Mouse (Mus musculus): ENCODE data around the gene Maml3. TPM values are rescaled to one million over a fixed set of nuclear protein-coding genes. Genes with fewer than 3 reads are reported as not detected.

The Maml3 gene
- polyA plus RNA-seq, 1 experiment from 2014 or later: 9.2 TPM

- no peak for ATAC-seq (ENCODE audit: low FRiP score, low read depth)
- Histone ChIP-seq H3K4me3 (no peak overlapping the region), H3K4me2 (replicated peaks) (no peak overlapping the region), H3K9me3 (no peaks in the 10 kb centered on the region), H3K27ac (no peak overlapping the region), H3K4me1 (peaks cover 5% of the 10 kb centered on the region), H3K27me3 (replicated peaks) (no peaks in the 10 kb centered on the region), H3K9ac (no peak overlapping the region), H3K36me3 (no peaks in the 10 kb centered on the region)
- 91% methylated on average over 4 of the region's 4 CpGs for WGBS
Measured at GRCm38 (mm10) chr3:51647356-51647755, 457.5 kb downstream of the Maml3 start.

GRCm38 (mm10) chr3:51646301-51646700 is 458.6 kb downstream of the Maml3 start:
- Histone ChIP-seq H3K27ac (no peak overlapping the region), H3K9me3 (no peaks in the 10 kb centered on the region), H3K4me1 (peaks cover 3% of the 10 kb centered on the region; the same call in 1 of the 2 replicates), H3K4me3 (no peak overlapping the region), H3K27me3 (replicated peaks) (no peaks in the 10 kb centered on the region), H3K36me3 (no peaks in the 10 kb centered on the region), H3K4me2 (replicated peaks) (no peak overlapping the region), H3K9ac (no peak overlapping the region)
- 86% methylated on average over 10 of the region's 10 CpGs for WGBS
- ATAC-seq (ENCODE audit: low FRiP score, low read depth): no peak

- H3K4me2 ChIP-seq (replicated peaks): no peak overlapping the region
- no peak overlapping the region for H3K27ac ChIP-seq
- WGBS: 89% methylated on average over 6 of the region's 6 CpGs
- H3K36me3 ChIP-seq: no peaks in the 10 kb centered on the region
- no peak overlapping the region for H3K9ac ChIP-seq
- ATAC-seq (ENCODE audit: low FRiP score, low read depth): no peak
- no peak overlapping the region for H3K4me3 ChIP-seq
- H3K27me3 ChIP-seq (replicated peaks): no peaks in the 10 kb centered on the region
- H3K9me3 ChIP-seq: no peaks in the 10 kb centered on the region
- H3K4me1 ChIP-seq: peaks cover 3% of the 10 kb centered on the region; the same call in 1 of the 2 replicates
Measured at GRCm38 (mm10) chr3:51645484-51645883, 459.4 kb downstream of the Maml3 start.

- H3K27me3 ChIP-seq (replicated peaks): no peaks in the 10 kb centered on the region
- H3K36me3 ChIP-seq: no peaks in the 10 kb centered on the region
- H3K9me3 ChIP-seq: 0 out of 2 replicates have a peak, but pooled peaks cover 4% of the 10 kb centered on the region
- H3K4me1 ChIP-seq: no peaks in the 10 kb centered on the region
- H3K27ac ChIP-seq: no peak overlapping the region
- H3K9ac ChIP-seq: no peak overlapping the region
- no peak for ATAC-seq (ENCODE audit: low FRiP score, low read depth)
- no peak overlapping the region for H3K4me2 ChIP-seq (replicated peaks)
- WGBS: 93% methylated on average over 6 of the region's 6 CpGs
- H3K4me3 ChIP-seq: no peak overlapping the region
Measured at GRCm38 (mm10) chr3:51638260-51638659, 466.6 kb downstream of the Maml3 start.

GRCm38 (mm10) chr3:51637326-51637725 is 467.6 kb downstream of the Maml3 start:
- Histone ChIP-seq H3K27ac (no peak overlapping the region), H3K27me3 (replicated peaks) (no peaks in the 10 kb centered on the region), H3K4me3 (no peak overlapping the region), H3K9ac (no peak overlapping the region), H3K4me1 (no peaks in the 10 kb centered on the region), H3K9me3 (0 out of 2 replicates have a peak, but pooled peaks cover 5% of the 10 kb centered on the region), H3K36me3 (no peaks in the 10 kb centered on the region), H3K4me2 (replicated peaks) (no peak overlapping the region)
- 94% methylated on average over 6 of the region's 6 CpGs for WGBS
- ATAC-seq (ENCODE audit: low FRiP score, low read depth): no peak

- no peak overlapping the region for H3K4me2 ChIP-seq (replicated peaks)
- no peaks in the 10 kb centered on the region for H3K36me3 ChIP-seq
- no peak overlapping the region for H3K4me3 ChIP-seq
- 0 out of 2 replicates have a peak, but pooled peaks cover 5% of the 10 kb centered on the region for H3K9me3 ChIP-seq
- no peaks in the 10 kb centered on the region for H3K4me1 ChIP-seq
- H3K9ac ChIP-seq: no peak overlapping the region
- WGBS: 92% methylated on average over 20 of the region's 20 CpGs
- no peak overlapping the region for H3K27ac ChIP-seq
- no peaks in the 10 kb centered on the region for H3K27me3 ChIP-seq (replicated peaks)
- ATAC-seq (ENCODE audit: low FRiP score, low read depth): no peak
Measured at GRCm38 (mm10) chr3:51636700-51637099, 468.2 kb downstream of the Maml3 start.

GRCm38 (mm10) chr3:51635960-51636359 is 468.9 kb downstream of the Maml3 start:
- no peaks in the 10 kb centered on the region for H3K36me3 ChIP-seq
- H3K27ac ChIP-seq: no peak overlapping the region
- no peak for ATAC-seq (ENCODE audit: low FRiP score, low read depth)
- no peak overlapping the region for H3K4me3 ChIP-seq
- no peaks in the 10 kb centered on the region for H3K4me1 ChIP-seq
- no peak overlapping the region for H3K9ac ChIP-seq
- 0 out of 2 replicates have a peak, but pooled peaks cover 5% of the 10 kb centered on the region for H3K9me3 ChIP-seq
- no peak overlapping the region for H3K4me2 ChIP-seq (replicated peaks)
- no peaks in the 10 kb centered on the region for H3K27me3 ChIP-seq (replicated peaks)
- 86% methylated on average over 2 of the region's 2 CpGs for WGBS

Other genes starting within 250 kb of the Maml3 start
- gene Foxo1, start 163.3 kb upstream of the Maml3 start, polyA plus RNA-seq (2016; fragmentation: Nextera tagmentation; extraction: Ambion mirVana): 3.7 and 4.3 TPM in 2 replicates

Measured in neural tube, embryonic 12.5 days (tissue).